Mouse (Mus musculus) G1E (cell line): ENCODE data around the gene Bahcc1.

ENCODE experiments used
- CTCF ChIP-seq: IDR thresholded peaks from 2 replicates; pipeline ENCODE4 v1.5.1; 2012; ENCODE audit warnings: low read depth, low read length, inconsistent platforms, mixed read lengths
- GATA1 ChIP-seq: IDR thresholded peaks from 2 replicates; pipeline ENCODE4 v1.6.1; 2012; ENCODE audit warnings: borderline replicate concordance, low read length, inconsistent platforms, mixed read lengths
- TAL1 ChIP-seq: conservative IDR thresholded peaks from 2 replicates; pipeline ENCODE4 v1.6.1; 2012; ENCODE audit warnings: low read depth, low read length, inconsistent platforms, mixed read lengths

GRCm38 (mm10) chr11:120250991-120251949 is 18.5 kb downstream of the Bahcc1 start:
- TF ChIP-seq CTCF (no peak), GATA1 (no peak), TAL1 (no peak)
